Mouse (Mus musculus) cerebellum, adult 9-11 months (tissue): ENCODE data around the gene Tet3.

Experiments used
- DNase-seq: peaks from one replicate; pipeline ENCODE4 v3.0.0; 2022

Tet3 gene

GRCm38 (mm10) chr6:83478217-83478616 lies 19.3 kb upstream of the Tet3 start:
- DNase-seq: no peak

- DNase-seq: no peak
Observed at GRCm38 (mm10) chr6:83475431-83475830, 16.5 kb upstream of the Tet3 start.

GRCm38 (mm10) chr6:83473240-83473639 lies 14.4 kb upstream of the Tet3 start:
- peak; percentile 77 for DNase-seq

GRCm38 (mm10) chr6:83471739-83472138 lies 12.9 kb upstream of the Tet3 start:
- no peak for DNase-seq

- DNase-seq: no peak
Observed at GRCm38 (mm10) chr6:83464011-83464410, 5.1 kb upstream of the Tet3 start.

GRCm38 (mm10) chr6:83456984-83457810 lies 1.7 kb downstream of the Tet3 start:
- no peak for DNase-seq

- peak; percentile 66 for DNase-seq
Observed at GRCm38 (mm10) chr6:83456131-83456983, 2.5 kb downstream of the Tet3 start.

- DNase-seq: peak; percentile 52
Observed at GRCm38 (mm10) chr6:83455328-83456130, 3.4 kb downstream of the Tet3 start.

- DNase-seq: no peak
Observed at GRCm38 (mm10) chr6:83453706-83454105, 5.2 kb downstream of the Tet3 start.

- no peak for DNase-seq
Observed at GRCm38 (mm10) chr6:83450451-83451303, 8.2 kb downstream of the Tet3 start.

GRCm38 (mm10) chr6:83449440-83449839 lies 9.4 kb downstream of the Tet3 start:
- no peak for DNase-seq

GRCm38 (mm10) chr6:83448911-83449310 lies 10.0 kb downstream of the Tet3 start:
- no peak for DNase-seq

GRCm38 (mm10) chr6:83447031-83447430 lies 11.9 kb downstream of the Tet3 start:
- DNase-seq: no peak

- no peak for DNase-seq
Observed at GRCm38 (mm10) chr6:83445796-83446195, 13.1 kb downstream of the Tet3 start.

GRCm38 (mm10) chr6:83443441-83444340 lies 15.2 kb downstream of the Tet3 start:
- peak; percentile 87 for DNase-seq

GRCm38 (mm10) chr6:83442639-83443038 lies 16.2 kb downstream of the Tet3 start:
- peak; percentile 66 for DNase-seq

- peak; percentile 87 for DNase-seq
Observed at GRCm38 (mm10) chr6:83441259-83442061, 17.4 kb downstream of the Tet3 start.

- peak; percentile 82 for DNase-seq
Observed at GRCm38 (mm10) chr6:83440510-83441258, 18.2 kb downstream of the Tet3 start.

- DNase-seq: no peak
Observed at GRCm38 (mm10) chr6:83440197-83440509, 18.7 kb downstream of the Tet3 start.
